Mouse (Mus musculus): ENCODE results near the gene Gm30191. TPM values are rescaled to one million over a fixed set of nuclear protein-coding genes. Genes with fewer than 3 reads are reported as not detected.
A peak's percentile ranks its signal among the peaks of the same experiment; 100 is the strongest.

Gene Gm30191
- total and polyA plus RNA-seq, 3 experiments, result not detected

DNA sequence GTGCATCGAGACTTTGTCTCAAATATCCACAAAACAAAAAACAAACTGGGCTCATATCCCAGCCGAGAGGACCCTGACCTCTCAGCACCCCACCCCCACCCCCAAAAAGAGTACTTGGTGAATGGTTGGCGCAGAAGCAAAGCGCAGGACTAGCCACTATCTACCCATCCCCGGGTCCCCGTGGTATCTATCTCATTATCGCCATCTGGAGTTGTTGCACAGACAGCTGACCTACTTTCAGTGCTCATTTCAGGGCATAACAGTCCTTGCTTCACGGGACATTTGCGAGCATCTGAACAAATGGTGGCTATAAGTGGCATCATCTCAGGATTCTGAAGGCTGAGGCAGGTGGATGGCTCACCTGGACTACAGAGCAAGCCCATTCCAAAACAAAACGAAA lies 8.0 kb upstream of the Gm30191 start:
- no peaks in the 10 kb centered on the region for H3K9me3 ChIP-seq (replicated peaks; ENCODE audit: low read length)
- H3K4me2 ChIP-seq (ENCODE audit: insufficient read depth, low read depth, poor library complexity, severe bottlenecking), result no peak overlapping the region
- in situ Hi-C loops (cut with MboI; ENCODE audit: low pct_ligation_motif_present, low pct_unique_long_range_greater_than_20kb, low sequenced_read_pairs) (no loop called here), dilution Hi-C loops (cut with MboI; ENCODE audit: extremely low pct_ligation_motif_present, extremely low pct_unique_long_range_greater_than_20kb, low sequenced_read_pairs) (no loop called here)
- no peak for TF ChIP-seq MEF2A (IDR thresholded peaks at IDR 0.05; ENCODE audit: borderline replicate concordance, low read depth, low read length)
- 0 out of 4 replicates have a peak, but pooled peaks of 1 of the 2 experiments have one; percentile 18 for TF ChIP-seq CTCF (conservative IDR thresholded peaks at IDR 0.05 in 1 of 2, IDR thresholded peaks at IDR 0.05 in 1 of 2; ENCODE audit: low read depth in 2 of 2, low read length in 2 of 2)
- H3K36me3 ChIP-seq (replicated peaks in 1 of 2; ENCODE audit: control insufficient read depth in 1 of 2, insufficient read depth in 1 of 2, low read length in 1 of 2), result peaks cover 4 to 11% of the 10 kb centered on the region in 2 experiments
- no peak overlapping the region for H3K27ac ChIP-seq (ENCODE audit: insufficient read depth, low read depth)
- H3K79me2 ChIP-seq (replicated peaks; ENCODE audit: control insufficient read depth, extremely low read depth, insufficient read depth, poor library complexity, severe bottlenecking), result no peaks in the 10 kb centered on the region
- H3K9ac ChIP-seq (ENCODE audit: insufficient read depth, low read depth), result no peak overlapping the region
- H3K4me3 ChIP-seq (replicated peaks in 1 of 3; ENCODE audit: low read depth in 2 of 3, low read length in 2 of 3, poor library complexity in 1 of 3), result no peak overlapping the region
- H3K27me3 ChIP-seq (replicated peaks), result peaks cover 3% of the 10 kb centered on the region
- no peak for DNase-seq (ENCODE audit: extremely low read depth)
- peaks cover 9 to 14% of the 10 kb centered on the region in 2 experiments; a peak in 3 of 4 replicates for H3K4me1 ChIP-seq (ENCODE audit: control insufficient read depth in 1 of 2, insufficient read depth in 2 of 2)

DNA sequence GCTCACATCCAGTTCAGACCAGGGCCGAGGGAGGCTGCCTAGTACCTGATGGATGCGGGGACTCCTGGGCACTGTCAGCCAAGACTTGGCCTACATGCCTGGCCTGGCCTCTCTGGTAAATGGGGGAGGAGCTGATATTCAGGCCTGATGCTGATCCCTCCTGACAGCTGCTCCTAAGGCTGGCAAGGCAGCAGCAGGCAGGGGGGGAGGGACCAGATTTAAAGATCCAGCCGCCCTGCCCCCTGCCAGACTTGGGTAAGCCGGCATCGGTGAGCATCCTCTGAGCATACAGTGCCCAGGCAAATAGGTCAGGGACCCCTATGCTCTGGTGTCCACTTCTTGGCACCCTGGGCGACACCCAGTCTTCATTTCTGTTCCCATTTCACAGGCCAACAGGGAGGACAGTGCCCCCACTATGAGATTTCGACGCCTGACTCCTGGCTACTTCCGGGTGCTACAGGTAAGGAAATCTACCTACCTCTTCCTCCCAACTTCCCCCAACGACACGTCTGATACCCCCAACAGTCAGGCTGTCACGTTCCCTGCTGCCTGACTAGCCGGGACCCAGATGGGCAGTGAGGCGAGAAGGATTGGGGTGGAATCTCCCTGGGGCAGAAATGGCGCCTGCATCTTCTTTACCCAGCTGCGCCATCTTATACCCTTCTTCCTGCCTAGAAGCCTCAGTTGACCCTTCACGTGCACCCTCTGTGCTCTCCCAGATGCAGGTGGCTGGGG lies 3.1 kb upstream of the Gm30191 start, which contains the start of gene E130218I03Rik:
E130218I03Rik (plus strand) TSS at position 147 of the 735 bp plus-strand sequence.
- Histone ChIP-seq H3K9ac (ENCODE audit: insufficient read depth, low read depth) (peak within 1 kb of the TSS; percentile 69), H3K27me3 (replicated peaks) (peaks cover 31% of the 10 kb centered on the region), H3K36me3 (replicated peaks in 1 of 2; ENCODE audit: control insufficient read depth in 1 of 2, insufficient read depth in 1 of 2, low read length in 1 of 2) (peaks cover 7 to 17% of the 10 kb centered on the region in 2 experiments), H3K9me3 (replicated peaks; ENCODE audit: low read length) (no peaks in the 10 kb centered on the region), H3K4me2 (ENCODE audit: insufficient read depth, low read depth, poor library complexity, severe bottlenecking) (peak within 1 kb of the TSS; percentile 42), H3K4me3 (replicated peaks in 1 of 3; ENCODE audit: low read depth in 2 of 3, low read length in 2 of 3, poor library complexity in 1 of 3) (peak within 1 kb of the TSS; percentile 81 to 93 (median 89)), H3K4me1 (ENCODE audit: control insufficient read depth in 1 of 2, insufficient read depth in 2 of 2) (peaks cover 9 to 19% of the 10 kb centered on the region in 2 experiments; a peak in 3 of 4 replicates), H3K27ac (ENCODE audit: insufficient read depth, low read depth) (no peak within 1 kb of the TSS), H3K79me2 (replicated peaks; ENCODE audit: control insufficient read depth, extremely low read depth, insufficient read depth, poor library complexity, severe bottlenecking) (peaks cover 10% of the 10 kb centered on the region; the same call in 1 of the 2 replicates)
- in situ Hi-C loops (cut with MboI; ENCODE audit: low pct_ligation_motif_present, low pct_unique_long_range_greater_than_20kb, low sequenced_read_pairs), result no loop called here
- no peak for DNase-seq (ENCODE audit: extremely low read depth)
- dilution Hi-C loops (cut with MboI; ENCODE audit: extremely low pct_ligation_motif_present, extremely low pct_unique_long_range_greater_than_20kb, low sequenced_read_pairs), result no loop called here
- TF ChIP-seq MXI1 (IDR thresholded peaks at IDR 0.05; ENCODE audit: low read depth, low read length) (no peak), POLR2A (IDR thresholded peaks at IDR 0.05; ENCODE audit: low read depth, low read length) (0 out of 2 replicates have a peak, but pooled peaks have one; percentile 23)

DNA sequence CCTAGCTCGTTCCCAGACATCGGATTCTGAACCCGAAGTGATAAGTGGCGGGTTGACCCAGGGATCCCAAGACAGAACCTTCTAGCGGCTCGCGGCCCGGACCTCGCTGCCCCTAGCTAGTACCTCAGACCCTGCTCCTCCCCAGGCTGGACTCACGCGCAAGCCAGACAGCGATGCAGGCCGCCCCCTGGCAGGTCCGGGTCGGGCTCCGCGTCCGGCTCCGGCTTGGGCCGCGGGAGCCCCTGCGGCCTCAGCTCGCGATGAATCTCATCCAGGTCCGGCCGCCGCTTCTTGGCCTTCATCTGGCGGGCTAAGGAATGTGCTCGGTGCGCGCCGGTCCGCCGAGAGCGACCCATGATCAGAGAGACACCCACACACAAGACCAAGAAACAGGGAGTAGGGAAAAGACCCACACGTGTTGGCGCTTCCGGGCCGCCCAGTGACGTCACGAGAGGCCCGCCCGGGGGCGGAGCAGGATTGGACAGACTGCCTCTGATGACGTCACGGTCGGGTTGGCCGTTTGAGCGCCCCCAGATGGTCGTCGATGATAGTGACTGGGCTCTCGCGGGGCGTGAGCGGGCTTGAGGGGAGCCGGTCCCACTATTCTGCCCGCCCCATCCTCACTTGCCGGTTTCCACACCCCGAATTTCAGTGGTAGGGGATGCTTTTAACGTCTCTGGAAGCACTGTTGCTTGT lies 1.4 kb upstream of the Gm30191 start, which contains the start of gene Zfp593:
Zfp593 (minus strand) TSS at position 445 of the 696 bp plus-strand sequence.
- Histone ChIP-seq H3K9ac (ENCODE audit: insufficient read depth, low read depth) (peak within 1 kb of the TSS; percentile 69), H3K9me3 (replicated peaks; ENCODE audit: low read length) (no peaks in the 10 kb centered on the region), H3K4me2 (ENCODE audit: insufficient read depth, low read depth, poor library complexity, severe bottlenecking) (peak within 1 kb of the TSS; percentile 58), H3K4me1 (ENCODE audit: control insufficient read depth in 1 of 2, insufficient read depth in 2 of 2) (peaks cover 9 to 24% of the 10 kb centered on the region in 2 experiments; a peak in 3 of 4 replicates), H3K4me3 (replicated peaks in 1 of 3; ENCODE audit: low read depth in 2 of 3, low read length in 2 of 3, poor library complexity in 1 of 3) (peak within 1 kb of the TSS; percentile 81 to 93 (median 89)), H3K36me3 (replicated peaks in 1 of 2; ENCODE audit: control insufficient read depth in 1 of 2, insufficient read depth in 1 of 2, low read length in 1 of 2) (peaks cover 7 to 17% of the 10 kb centered on the region in 2 experiments), H3K27me3 (replicated peaks) (peaks cover 47% of the 10 kb centered on the region), H3K27ac (ENCODE audit: insufficient read depth, low read depth) (no peak within 1 kb of the TSS), H3K79me2 (replicated peaks; ENCODE audit: control insufficient read depth, extremely low read depth, insufficient read depth, poor library complexity, severe bottlenecking) (peaks cover 10% of the 10 kb centered on the region; the same call in 1 of the 2 replicates)
- in situ Hi-C loops (cut with MboI; ENCODE audit: low pct_ligation_motif_present, low pct_unique_long_range_greater_than_20kb, low sequenced_read_pairs) (loop anchor here (5.0 kb wide), 1 partner anchor 42 kb away; the partner anchor contains the start of gene Pdik1l), dilution Hi-C loops (cut with MboI; ENCODE audit: extremely low pct_ligation_motif_present, extremely low pct_unique_long_range_greater_than_20kb, low sequenced_read_pairs) (no loop called here)
- peak; percentile 91 for DNase-seq (ENCODE audit: extremely low read depth)
- TF ChIP-seq ZMIZ1 (IDR thresholded peaks at IDR 0.05; ENCODE audit: low read depth, low read length) (0 out of 2 replicates have a peak, but pooled peaks have one; percentile 40), USF2 (conservative IDR thresholded peaks at IDR 0.05; ENCODE audit: low read depth, low read length) (no peak), ETS1 (conservative IDR thresholded peaks at IDR 0.05; ENCODE audit: low read depth, low read length) (peak; percentile 57), CHD1 (IDR thresholded peaks at IDR 0.05; ENCODE audit: low read depth, low read length) (no peak), JUN (IDR thresholded peaks at IDR 0.05; ENCODE audit: insufficient read depth, low read depth, low read length) (peak; percentile 47), MAZ (IDR thresholded peaks at IDR 0.05; ENCODE audit: low read depth, low read length) (no peak), MEF2A (IDR thresholded peaks at IDR 0.05; ENCODE audit: borderline replicate concordance, low read depth, low read length) (peak; percentile 21; the same call in 1 of the 2 replicates), HCFC1 (IDR thresholded peaks at IDR 0.05; ENCODE audit: low read depth, low read length) (peak; percentile 73), SMC3 (IDR thresholded peaks at IDR 0.05; ENCODE audit: low read depth, low read length) (peak; percentile 26), JUND (conservative IDR thresholded peaks at IDR 0.05; ENCODE audit: low read depth, low read length) (0 out of 2 replicates have a peak, but pooled peaks have one; percentile 49), EP300 (IDR thresholded peaks at IDR 0.05; ENCODE audit: low read length) (no peak), NRF1 (IDR thresholded peaks at IDR 0.05; ENCODE audit: low read depth, low read length) (0 out of 2 replicates have a peak, but pooled peaks have one; percentile 12), SIN3A (IDR thresholded peaks at IDR 0.05; ENCODE audit: low read length) (peak; percentile 92), POLR2A (IDR thresholded peaks at IDR 0.05; ENCODE audit: low read depth, low read length) (peak; percentile 78), TCF12 (IDR thresholded peaks at IDR 0.05; ENCODE audit: low read depth, low read length) (peak; percentile 69; the same call in 1 of the 2 replicates), RCOR1 (conservative IDR thresholded peaks at IDR 0.05; ENCODE audit: low read depth, low read length) (no peak), ZNF384 (IDR thresholded peaks at IDR 0.05; ENCODE audit: low read depth, low read length) (no peak), USF1 (IDR thresholded peaks at IDR 0.05; ENCODE audit: low read depth, low read length) (no peak; the same call in 1 of the 2 replicates), NELFE (IDR thresholded peaks at IDR 0.05; ENCODE audit: low read depth, low read length) (peak; percentile 79)

Measured in CH12.LX (cell line).